Mouse (Mus musculus): ENCODE measurements around the gene Myh11. TPM values are rescaled to one million over a fixed set of nuclear protein-coding genes. Genes with fewer than 3 reads are reported as not detected.

Myh11 gene
- polyA plus RNA-seq, 2 experiments = 1.2 to 1.5 TPM

GRCm38 (mm10) chr16:14169706-14170105 lies 121.5 kb downstream of the Myh11 start:
- H3K9me3 ChIP-seq (ENCODE audit: control insufficient read depth, low read length) = no peaks in the 10 kb centered on the region
- WGBS = 92% methylated on average over 1 of the region's 1 CpGs
- ATAC-seq (ENCODE audit: low FRiP score, low read depth) (no peak), DNase-seq (ENCODE audit: low spot score) (no peak)
- H3K36me3 ChIP-seq (ENCODE audit: control insufficient read depth, insufficient read depth, low read length) = peaks cover 68% of the 10 kb centered on the region
- H3K27ac ChIP-seq (replicated peaks; ENCODE audit: low read depth, low read length) = no peak overlapping the region
- no peak overlapping the region for H3K9ac ChIP-seq (ENCODE audit: low read depth, low read length, severe bottlenecking)
- TF ChIP-seq POLR2A (IDR thresholded peaks at IDR 0.05; ENCODE audit: borderline replicate concordance, extremely low read depth, insufficient read depth, insufficient read length) = no peak
- H3K4me1 ChIP-seq (ENCODE audit: control insufficient read depth, insufficient read depth, low read length) = peaks cover 5% of the 10 kb centered on the region
- H3K27me3 ChIP-seq (ENCODE audit: control insufficient read depth, insufficient read depth, low read length) = no peaks in the 10 kb centered on the region
- H3K4me2 ChIP-seq (replicated peaks; ENCODE audit: low read depth, low read length, severe bottlenecking) = no peak overlapping the region
- no peak overlapping the region for H3K4me3 ChIP-seq (replicated peaks; ENCODE audit: low read length)

GRCm38 (mm10) chr16:14166490-14166889 lies 124.7 kb downstream of the Myh11 start:
- no peaks in the 10 kb centered on the region for H3K9me3 ChIP-seq (ENCODE audit: control insufficient read depth, low read length)
- ATAC-seq (ENCODE audit: low FRiP score, low read depth) = no peak
- DNase-seq (ENCODE audit: low spot score) = no peak
- 90% methylated on average over 4 of the region's 4 CpGs for WGBS
- no peak overlapping the region for H3K27ac ChIP-seq (replicated peaks; ENCODE audit: low read depth, low read length)
- H3K9ac ChIP-seq (ENCODE audit: low read depth, low read length, severe bottlenecking) = no peak overlapping the region
- H3K4me1 ChIP-seq (ENCODE audit: control insufficient read depth, insufficient read depth, low read length) = peaks cover 14% of the 10 kb centered on the region
- TF ChIP-seq POLR2A (IDR thresholded peaks at IDR 0.05; ENCODE audit: borderline replicate concordance, extremely low read depth, insufficient read depth, insufficient read length) = no peak
- peaks cover 36% of the 10 kb centered on the region for H3K36me3 ChIP-seq (ENCODE audit: control insufficient read depth, insufficient read depth, low read length)
- no peak overlapping the region for H3K4me2 ChIP-seq (replicated peaks; ENCODE audit: low read depth, low read length, severe bottlenecking)
- H3K27me3 ChIP-seq (ENCODE audit: control insufficient read depth, insufficient read depth, low read length) = no peaks in the 10 kb centered on the region
- no peak overlapping the region for H3K4me3 ChIP-seq (replicated peaks; ENCODE audit: low read length)

GRCm38 (mm10) chr16:14163731-14164130 lies 127.4 kb downstream of the Myh11 start:
- DNase-seq (ENCODE audit: low spot score) (no peak), ATAC-seq (ENCODE audit: low FRiP score, low read depth) (no peak)
- peak overlapping the region; percentile 71 for H3K4me3 ChIP-seq (replicated peaks; ENCODE audit: low read length)
- no peak for TF ChIP-seq POLR2A (IDR thresholded peaks at IDR 0.05; ENCODE audit: borderline replicate concordance, extremely low read depth, insufficient read depth, insufficient read length)
- peak overlapping the region; percentile 72 for H3K4me2 ChIP-seq (replicated peaks; ENCODE audit: low read depth, low read length, severe bottlenecking)
- H3K9ac ChIP-seq (ENCODE audit: low read depth, low read length, severe bottlenecking) = peak overlapping the region; percentile 86
- H3K27me3 ChIP-seq (ENCODE audit: control insufficient read depth, insufficient read depth, low read length) = no peaks in the 10 kb centered on the region
- H3K9me3 ChIP-seq (ENCODE audit: control insufficient read depth, low read length) = no peaks in the 10 kb centered on the region
- WGBS = 0% methylated on average over 10 of the region's 10 CpGs
- peak overlapping the region; percentile 81 for H3K27ac ChIP-seq (replicated peaks; ENCODE audit: low read depth, low read length)
- peaks cover 10% of the 10 kb centered on the region for H3K36me3 ChIP-seq (ENCODE audit: control insufficient read depth, insufficient read depth, low read length)
- peaks cover 14% of the 10 kb centered on the region for H3K4me1 ChIP-seq (ENCODE audit: control insufficient read depth, insufficient read depth, low read length)

- peak within 1 kb of the TSS; percentile 81 for H3K27ac ChIP-seq (replicated peaks; ENCODE audit: low read depth, low read length)
- WGBS = under 1% methylated on average over 25 of the region's 43 CpGs
- H3K4me3 ChIP-seq (replicated peaks; ENCODE audit: low read length) = peak within 1 kb of the TSS; percentile 71
- TF ChIP-seq POLR2A (IDR thresholded peaks at IDR 0.05; ENCODE audit: borderline replicate concordance, extremely low read depth, insufficient read depth, insufficient read length) = peak; percentile 96; the same call in 1 of the 2 replicates
- no peaks in the 10 kb centered on the region for H3K27me3 ChIP-seq (ENCODE audit: control insufficient read depth, insufficient read depth, low read length)
- peaks cover 6% of the 10 kb centered on the region for H3K36me3 ChIP-seq (ENCODE audit: control insufficient read depth, insufficient read depth, low read length)
- H3K9ac ChIP-seq (ENCODE audit: low read depth, low read length, severe bottlenecking) = peak within 1 kb of the TSS; percentile 86
- ATAC-seq (ENCODE audit: low FRiP score, low read depth) (peak; percentile 90), DNase-seq (ENCODE audit: low spot score) (peak; percentile 94)
- H3K9me3 ChIP-seq (ENCODE audit: control insufficient read depth, low read length) = no peaks in the 10 kb centered on the region
- peaks cover 19% of the 10 kb centered on the region for H3K4me1 ChIP-seq (ENCODE audit: control insufficient read depth, insufficient read depth, low read length)
- peak within 1 kb of the TSS; percentile 72 for H3K4me2 ChIP-seq (replicated peaks; ENCODE audit: low read depth, low read length, severe bottlenecking)
Observed at GRCm38 (mm10) chr16:14162988-14163416, 128.2 kb downstream of the Myh11 start, which contains the start of the genes Nde1 and Marf1. Nde1 (plus strand) TSS chr16:14163275. Marf1 (minus strand) TSS chr16:14163351.

- no peak overlapping the region for H3K27ac ChIP-seq (replicated peaks; ENCODE audit: low read depth, low read length)
- H3K27me3 ChIP-seq (ENCODE audit: control insufficient read depth, insufficient read depth, low read length) = no peaks in the 10 kb centered on the region
- no peaks in the 10 kb centered on the region for H3K36me3 ChIP-seq (ENCODE audit: control insufficient read depth, insufficient read depth, low read length)
- ATAC-seq (ENCODE audit: low FRiP score, low read depth) (no peak), DNase-seq (ENCODE audit: low spot score) (no peak)
- H3K9me3 ChIP-seq (ENCODE audit: control insufficient read depth, low read length) = no peaks in the 10 kb centered on the region
- H3K4me2 ChIP-seq (replicated peaks; ENCODE audit: low read depth, low read length, severe bottlenecking) = no peak overlapping the region
- 97% methylated on average over 1 of the region's 1 CpGs for WGBS
- TF ChIP-seq POLR2A (IDR thresholded peaks at IDR 0.05; ENCODE audit: borderline replicate concordance, extremely low read depth, insufficient read depth, insufficient read length) = no peak
- H3K4me3 ChIP-seq (replicated peaks; ENCODE audit: low read length) = no peak overlapping the region
- no peak overlapping the region for H3K9ac ChIP-seq (ENCODE audit: low read depth, low read length, severe bottlenecking)
- H3K4me1 ChIP-seq (ENCODE audit: control insufficient read depth, insufficient read depth, low read length) = peaks cover 23% of the 10 kb centered on the region
Observed at GRCm38 (mm10) chr16:14160941-14161340, 130.2 kb downstream of the Myh11 start.
